Mouse (Mus musculus): ENCODE data around the gene Tnfaip8l1. TPM values are rescaled to one million over a fixed set of nuclear protein-coding genes. Genes with fewer than 3 reads are reported as not detected.

Tnfaip8l1 gene
- polyA plus RNA-seq, 1 experiment = 8.5 TPM

DNA sequence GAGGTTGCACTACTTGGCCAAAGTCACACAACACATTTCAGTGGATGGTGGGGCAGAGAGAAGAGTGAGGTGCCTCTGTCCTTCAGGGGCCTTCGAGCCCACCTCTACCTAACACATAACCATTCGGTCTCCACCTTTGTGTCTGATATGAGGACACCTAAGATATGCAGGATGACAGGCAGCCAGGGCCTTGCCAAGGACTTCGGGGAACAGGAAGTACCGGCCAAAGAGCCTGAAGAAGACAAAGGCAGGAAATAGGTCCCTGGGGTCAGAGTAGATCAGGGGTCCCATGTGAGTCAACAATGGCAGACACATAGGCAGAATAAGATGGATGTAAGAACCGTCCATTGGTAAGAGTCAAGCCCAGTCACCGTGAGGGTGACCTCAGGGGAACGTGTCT, 25.7 kb upstream of the Tnfaip8l1 start:
- Histone ChIP-seq H3K4me3 (ENCODE audit: insufficient read depth, low read length) (no peak overlapping the region), H3K4me1 (ENCODE audit: control insufficient read depth, insufficient read depth, low read length) (peaks cover 6% of the 10 kb centered on the region; the same call in 1 of the 2 replicates), H3K27ac (ENCODE audit: insufficient read depth, low read length) (no peak overlapping the region)
- TF ChIP-seq POLR2A (IDR thresholded peaks at IDR 0.05; ENCODE audit: extremely low read depth, insufficient read depth, low read length) (no peak), CTCF (IDR thresholded peaks at IDR 0.05; ENCODE audit: extremely low read depth, insufficient read depth, low read length) (no peak)

DNA sequence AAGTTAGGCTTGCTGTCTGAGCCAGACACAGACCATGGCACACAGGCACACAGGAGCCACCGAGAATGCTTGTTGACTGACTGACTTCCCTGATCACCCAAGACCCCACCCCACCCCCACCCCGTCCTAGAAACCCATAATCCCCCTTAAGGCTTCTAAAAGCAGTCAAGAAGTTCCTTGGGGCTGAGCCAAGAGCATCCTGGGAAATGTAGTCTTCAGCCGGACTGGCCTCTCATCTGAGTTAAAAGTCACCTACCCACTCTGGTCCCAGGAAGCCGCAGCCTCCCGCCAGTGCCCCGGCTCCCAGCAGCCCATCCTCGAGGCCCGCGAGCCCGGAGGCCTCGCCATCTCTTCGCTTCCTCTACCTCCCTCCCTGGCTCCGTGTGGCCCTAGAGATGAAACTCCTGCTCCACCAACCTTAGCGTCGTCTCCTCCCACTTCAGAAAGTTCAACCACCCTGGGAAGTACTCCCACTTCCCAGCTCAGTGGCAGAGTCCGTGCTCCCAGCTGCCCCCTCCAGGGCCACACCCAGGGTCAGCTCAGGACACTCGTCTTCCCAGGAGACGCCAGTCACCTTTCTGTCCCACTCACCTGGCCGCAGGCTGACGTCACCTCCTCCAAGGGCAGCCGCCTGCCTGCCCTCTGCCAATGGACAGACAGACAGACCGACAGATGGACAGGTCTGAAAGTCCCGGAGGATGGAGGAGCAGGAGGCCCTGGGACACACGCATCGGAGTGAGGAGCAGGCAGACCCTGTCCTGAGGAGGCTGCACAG, 24.3 kb upstream of the Tnfaip8l1 start:
- Histone ChIP-seq H3K4me1 (ENCODE audit: control insufficient read depth, insufficient read depth, low read length) (peaks cover 6% of the 10 kb centered on the region; the same call in 1 of the 2 replicates), H3K4me3 (ENCODE audit: insufficient read depth, low read length) (peak overlapping the region; percentile 96), H3K27ac (ENCODE audit: insufficient read depth, low read length) (no peak overlapping the region)
- TF ChIP-seq POLR2A (IDR thresholded peaks at IDR 0.05; ENCODE audit: extremely low read depth, insufficient read depth, low read length) (no peak), CTCF (IDR thresholded peaks at IDR 0.05; ENCODE audit: extremely low read depth, insufficient read depth, low read length) (no peak)

DNA sequence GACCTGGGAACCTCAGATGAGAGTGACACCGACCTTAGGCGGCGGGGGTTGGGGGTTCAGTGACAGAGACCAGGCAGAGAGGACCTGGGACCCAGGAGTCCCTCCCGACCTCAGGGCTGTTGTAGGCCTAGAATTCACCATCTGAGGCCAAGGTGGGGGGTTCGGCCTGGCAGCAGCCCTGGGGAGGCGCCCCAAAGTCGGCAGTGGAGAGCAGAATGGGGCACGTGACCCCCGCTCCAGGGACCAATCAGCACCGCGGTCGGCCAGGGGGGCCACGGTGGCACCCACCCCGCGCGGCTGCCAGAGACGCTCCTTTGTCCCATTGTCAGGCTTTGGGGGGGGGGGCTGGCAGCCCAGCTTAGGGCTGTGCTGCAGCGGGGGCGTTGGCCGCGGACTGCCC, 22.9 kb upstream of the Tnfaip8l1 start:
- TF ChIP-seq POLR2A (IDR thresholded peaks at IDR 0.05; ENCODE audit: extremely low read depth, insufficient read depth, low read length) (no peak), CTCF (IDR thresholded peaks at IDR 0.05; ENCODE audit: extremely low read depth, insufficient read depth, low read length) (no peak)
- Histone ChIP-seq H3K4me3 (ENCODE audit: insufficient read depth, low read length) (peak overlapping the region; percentile 96), H3K4me1 (ENCODE audit: control insufficient read depth, insufficient read depth, low read length) (peaks cover 5% of the 10 kb centered on the region; the same call in 1 of the 2 replicates), H3K27ac (ENCODE audit: insufficient read depth, low read length) (peak overlapping the region; percentile 59; the same call in 1 of the 2 replicates)

DNA sequence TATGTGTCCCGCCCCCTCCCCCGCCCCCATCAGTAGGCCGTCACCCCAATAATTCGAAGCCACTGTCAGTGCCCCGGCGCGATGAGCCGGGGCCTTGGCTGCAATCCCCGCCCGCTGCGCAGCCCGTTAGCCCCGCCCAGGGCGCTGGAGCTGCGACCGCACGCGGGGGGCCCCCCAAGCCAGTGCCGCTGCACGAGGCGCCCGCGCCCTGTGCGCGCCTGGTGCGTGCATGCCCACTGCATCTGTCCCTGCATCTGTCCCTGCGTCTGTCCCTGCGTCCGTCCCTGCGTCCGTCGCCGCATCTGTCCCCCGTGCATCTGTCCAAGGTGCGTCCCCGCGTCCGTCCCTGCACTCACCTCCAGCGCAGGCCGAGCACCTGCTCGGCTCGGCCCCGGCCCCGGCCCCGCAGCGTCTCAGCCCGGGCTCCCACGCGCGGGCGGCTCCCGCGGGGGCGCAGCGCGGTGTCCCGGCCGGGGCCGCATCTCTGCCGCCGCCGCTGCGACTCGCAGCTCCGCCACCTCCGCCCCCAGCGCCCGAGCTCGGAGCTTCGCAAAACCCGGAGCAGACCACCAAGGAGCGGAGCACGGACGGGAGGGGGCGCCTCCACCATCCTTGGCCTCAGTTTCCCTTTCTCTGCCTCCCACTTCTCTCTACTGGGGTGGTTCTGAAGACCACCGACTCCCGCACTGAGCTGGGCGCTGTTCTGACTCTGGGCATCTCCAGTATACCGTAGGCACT, 22.2 kb upstream of the Tnfaip8l1 start, which contains the start of gene Sema6b:
Gene Sema6b (minus strand): TSS at position 486 of the 738 bp plus-strand sequence.
- Histone ChIP-seq H3K4me1 (ENCODE audit: control insufficient read depth, insufficient read depth, low read length) (peaks cover 3% of the 10 kb centered on the region; the same call in 1 of the 2 replicates), H3K27ac (ENCODE audit: insufficient read depth, low read length) (peak within 1 kb of the TSS; percentile 98), H3K4me3 (ENCODE audit: insufficient read depth, low read length) (peak within 1 kb of the TSS; percentile 96)
- no peak for TF ChIP-seq POLR2A (IDR thresholded peaks at IDR 0.05; ENCODE audit: extremely low read depth, insufficient read depth, low read length)
- TF ChIP-seq CTCF (IDR thresholded peaks at IDR 0.05; ENCODE audit: extremely low read depth, insufficient read depth, low read length) = no peak

DNA sequence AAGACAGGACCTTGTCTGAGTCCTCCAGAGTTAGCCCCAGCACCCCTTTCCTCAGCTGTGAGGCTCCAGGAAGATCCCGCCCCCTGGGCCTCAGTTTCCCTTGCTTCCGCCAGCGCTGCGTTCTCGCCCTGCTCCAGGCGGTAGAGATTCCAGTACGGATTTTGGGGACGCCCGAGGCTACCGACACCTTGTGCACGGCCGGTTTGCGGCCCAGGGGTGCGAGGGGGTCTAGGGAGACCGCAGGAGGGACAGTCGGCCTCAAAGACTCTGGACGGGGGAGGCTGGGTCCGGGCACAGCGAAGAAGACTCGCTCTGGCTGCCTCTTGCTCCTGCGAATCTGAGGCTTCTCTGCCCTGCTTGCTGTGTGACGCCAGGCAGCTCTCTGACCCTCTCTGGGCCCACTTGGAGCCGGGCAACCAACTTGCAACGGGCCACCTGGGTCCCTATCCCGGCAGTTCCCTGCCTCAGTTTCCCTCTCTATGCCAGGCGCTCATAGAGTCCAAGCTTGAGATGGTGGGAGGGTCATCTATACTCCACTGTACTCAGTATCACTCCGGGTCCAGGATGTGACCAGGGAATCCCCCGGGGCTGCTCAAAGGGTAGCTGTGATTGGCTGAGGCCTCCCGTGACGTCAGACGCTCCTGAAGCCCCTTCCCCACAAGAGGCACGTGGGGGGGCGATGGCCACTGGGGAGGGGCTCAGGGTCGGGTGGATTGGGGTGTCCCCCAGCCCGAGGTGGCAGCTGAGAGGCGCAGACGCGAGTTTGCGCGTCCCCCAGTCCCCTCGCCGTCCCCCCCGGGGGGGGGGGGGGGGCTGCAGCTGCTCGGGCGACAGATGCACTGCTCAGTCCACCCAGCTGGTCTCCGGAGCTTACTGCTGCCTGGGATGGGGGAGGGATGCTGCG, 20.3 kb upstream of the Tnfaip8l1 start:
- no peaks in the 10 kb centered on the region; the same call in 1 of the 2 replicates for H3K4me1 ChIP-seq (ENCODE audit: control insufficient read depth, insufficient read depth, low read length)
- H3K27ac ChIP-seq (ENCODE audit: insufficient read depth, low read length) = 0 out of 2 replicates have a peak overlapping the region, but pooled peaks have one; percentile 27
- no peak for TF ChIP-seq CTCF (IDR thresholded peaks at IDR 0.05; ENCODE audit: extremely low read depth, insufficient read depth, low read length)
- TF ChIP-seq POLR2A (IDR thresholded peaks at IDR 0.05; ENCODE audit: extremely low read depth, insufficient read depth, low read length) = peak; percentile 22; the same call in 1 of the 2 replicates
- H3K4me3 ChIP-seq (ENCODE audit: insufficient read depth, low read length) = peak overlapping the region; percentile 82

DNA sequence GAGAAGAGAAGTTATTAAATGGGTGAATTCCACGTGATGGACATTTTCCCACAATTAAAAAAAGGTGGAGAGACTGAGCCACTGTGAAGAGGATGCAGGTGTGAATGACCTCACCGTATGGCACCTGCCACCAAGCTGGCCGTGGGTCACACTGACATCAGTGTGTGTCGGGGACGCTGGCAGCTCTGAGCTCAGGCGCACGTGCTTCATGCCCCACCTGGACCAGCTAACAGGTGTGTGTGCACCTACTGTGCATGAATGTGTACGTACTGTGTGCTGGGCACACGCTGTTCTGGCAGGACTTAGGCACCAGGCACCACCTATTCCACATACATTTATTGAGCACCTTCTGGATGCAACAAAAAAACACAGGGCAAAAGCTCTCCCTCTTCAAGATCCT, 17.7 kb upstream of the Tnfaip8l1 start:
- no peak for TF ChIP-seq CTCF (IDR thresholded peaks at IDR 0.05; ENCODE audit: extremely low read depth, insufficient read depth, low read length)
- TF ChIP-seq POLR2A (IDR thresholded peaks at IDR 0.05; ENCODE audit: extremely low read depth, insufficient read depth, low read length) = no peak
- Histone ChIP-seq H3K27ac (ENCODE audit: insufficient read depth, low read length) (no peak overlapping the region), H3K4me3 (ENCODE audit: insufficient read depth, low read length) (no peak overlapping the region), H3K4me1 (ENCODE audit: control insufficient read depth, insufficient read depth, low read length) (no peaks in the 10 kb centered on the region)

DNA sequence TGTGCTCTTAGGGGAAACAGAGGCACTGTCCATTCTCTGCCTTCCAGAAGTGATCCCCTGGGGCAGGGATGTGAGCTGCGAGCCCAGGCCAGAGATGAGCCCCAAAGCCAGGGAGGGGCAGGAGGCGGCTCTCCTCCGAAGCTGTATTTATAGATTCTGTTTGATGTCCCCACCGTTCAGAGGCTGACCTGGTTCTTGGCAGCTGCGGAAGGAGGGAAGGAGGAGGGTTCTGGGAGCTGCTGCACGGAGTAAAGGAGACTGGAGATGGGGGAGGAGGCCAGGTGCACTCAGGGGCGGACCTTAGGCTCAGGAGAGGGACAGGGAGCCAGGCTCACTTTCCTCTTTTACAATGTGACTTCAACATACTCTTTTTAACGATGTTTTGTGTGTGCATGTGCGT, 16.1 kb upstream of the Tnfaip8l1 start:
- Histone ChIP-seq H3K27ac (ENCODE audit: insufficient read depth, low read length) (no peak overlapping the region), H3K4me1 (ENCODE audit: control insufficient read depth, insufficient read depth, low read length) (no peaks in the 10 kb centered on the region), H3K4me3 (ENCODE audit: insufficient read depth, low read length) (no peak overlapping the region)
- TF ChIP-seq CTCF (IDR thresholded peaks at IDR 0.05; ENCODE audit: extremely low read depth, insufficient read depth, low read length) = no peak
- no peak for TF ChIP-seq POLR2A (IDR thresholded peaks at IDR 0.05; ENCODE audit: extremely low read depth, insufficient read depth, low read length)

DNA sequence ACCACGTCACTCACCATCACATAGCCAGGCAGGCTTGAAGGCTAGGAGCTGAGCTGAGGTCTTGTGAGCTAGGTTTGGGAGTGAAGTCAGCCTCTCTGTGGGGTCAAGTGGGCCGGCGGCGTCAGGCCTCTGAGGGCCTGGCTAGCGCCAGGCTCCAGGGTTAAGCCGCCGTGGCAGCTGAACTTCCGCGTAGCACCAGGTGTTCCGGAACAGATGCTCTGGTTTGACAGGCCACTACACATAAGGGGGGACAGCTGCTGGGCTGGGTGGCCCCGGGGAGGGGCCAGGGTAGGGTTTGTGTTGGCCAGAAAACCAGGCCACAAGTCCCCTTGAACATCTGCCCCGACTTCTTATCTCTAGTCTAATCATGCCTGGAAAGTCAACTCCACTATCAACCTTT, 14.9 kb upstream of the Tnfaip8l1 start:
- TF ChIP-seq POLR2A (IDR thresholded peaks at IDR 0.05; ENCODE audit: extremely low read depth, insufficient read depth, low read length) (no peak), CTCF (IDR thresholded peaks at IDR 0.05; ENCODE audit: extremely low read depth, insufficient read depth, low read length) (no peak)
- H3K4me1 ChIP-seq (ENCODE audit: control insufficient read depth, insufficient read depth, low read length) = no peaks in the 10 kb centered on the region
- no peak overlapping the region for H3K27ac ChIP-seq (ENCODE audit: insufficient read depth, low read length)

DNA sequence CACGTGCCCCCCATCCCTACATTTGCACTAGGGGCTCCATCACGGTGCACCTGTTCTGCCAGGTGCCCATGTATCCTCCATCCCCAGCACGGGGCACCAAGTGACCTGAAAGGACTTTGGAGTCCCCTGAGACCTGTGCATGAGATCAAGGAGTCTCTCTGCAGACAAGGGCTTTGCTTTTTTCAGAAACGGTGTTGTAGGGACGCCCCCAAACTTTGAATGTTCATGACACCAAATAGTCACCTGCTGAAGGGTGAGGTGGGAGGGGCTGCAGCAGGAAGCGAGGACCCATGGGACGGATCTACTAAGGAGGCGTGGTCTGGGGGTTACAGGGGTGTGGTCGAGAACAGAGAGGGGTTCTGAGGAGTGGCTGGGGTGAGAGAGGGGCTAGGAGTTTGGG, 14.0 kb upstream of the Tnfaip8l1 start:
- no peaks in the 10 kb centered on the region for H3K4me1 ChIP-seq (ENCODE audit: control insufficient read depth, insufficient read depth, low read length)
- TF ChIP-seq CTCF (IDR thresholded peaks at IDR 0.05; ENCODE audit: extremely low read depth, insufficient read depth, low read length) (no peak), POLR2A (IDR thresholded peaks at IDR 0.05; ENCODE audit: extremely low read depth, insufficient read depth, low read length) (no peak)
- no peak overlapping the region; the same call in 1 of the 2 replicates for H3K4me3 ChIP-seq (ENCODE audit: insufficient read depth, low read length)
- no peak overlapping the region for H3K27ac ChIP-seq (ENCODE audit: insufficient read depth, low read length)

More for the DNA sequence above, 14.9 kb upstream of the Tnfaip8l1 start:
- H3K4me3 ChIP-seq (ENCODE audit: insufficient read depth, low read length) = no peak overlapping the region
